Mouse (Mus musculus): Measurements from ENCODE around the gene Toe1.

DNA sequence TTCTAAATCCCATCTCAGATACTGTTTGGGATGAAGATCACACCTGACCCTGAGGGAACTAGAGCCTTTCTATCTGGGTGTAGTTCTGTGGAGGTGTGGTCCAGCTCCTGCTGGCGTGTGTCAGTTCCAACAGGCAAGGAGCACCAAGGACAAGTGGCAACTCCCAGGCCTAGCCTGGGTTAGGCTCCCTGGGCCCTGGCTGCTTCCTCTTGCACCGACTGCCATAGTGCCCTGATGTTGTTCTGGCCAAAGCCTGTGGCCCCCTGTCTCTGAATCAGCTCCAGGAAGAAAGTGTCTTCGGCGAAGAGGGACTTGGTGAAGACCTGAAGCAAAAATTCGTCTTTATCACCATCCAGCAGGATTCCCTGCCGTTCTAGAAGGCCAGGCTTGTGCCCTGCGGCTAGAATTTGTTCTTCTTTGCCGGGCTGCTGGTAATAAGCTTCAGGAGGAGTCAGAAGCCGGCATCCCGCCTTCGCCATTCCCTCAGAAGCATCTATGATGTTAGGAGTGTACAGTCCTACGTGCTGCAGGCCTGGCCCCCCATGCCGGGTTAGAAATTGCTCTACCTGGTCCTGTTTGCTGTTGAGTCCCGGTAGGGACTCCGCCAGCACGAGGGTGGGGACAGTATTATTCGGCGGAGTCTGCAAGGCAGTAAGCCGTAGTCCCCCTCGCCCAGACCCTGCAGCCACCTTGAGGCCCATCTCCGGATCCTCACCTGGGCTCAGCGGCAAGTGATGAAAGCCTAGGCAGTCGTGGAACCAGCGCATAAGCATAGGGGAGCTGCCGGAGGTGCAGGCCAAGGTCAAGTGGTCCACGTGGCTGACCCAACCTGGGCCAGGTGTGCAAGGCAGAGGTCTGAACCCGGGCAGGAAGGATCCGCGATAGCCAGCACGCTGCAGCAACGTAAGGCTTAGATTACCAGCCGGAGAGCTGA lies 12.8 kb upstream of the Toe1 start:
- no peak for TF ChIP-seq EP300 (IDR thresholded peaks at IDR 0.05; ENCODE audit: insufficient read depth, low read depth, low read length)
- TF ChIP-seq POLR2A (IDR thresholded peaks at IDR 0.05; ENCODE audit: insufficient read depth, low read depth, low read length) = no peak

Measured in heart, adult 2 months (tissue).